Mouse (Mus musculus): Measurements from ENCODE around the gene Uba2.

GRCm38 (mm10) chr7:34216474-34216873 lies 47.1 kb upstream of the Uba2 start:
- TF ChIP-seq POLR2A (IDR thresholded peaks at IDR 0.05; ENCODE audit: low read depth, low read length) (no peak), CTCF (IDR thresholded peaks at IDR 0.05; ENCODE audit: extremely low read depth, insufficient read depth, insufficient read length, insufficient replicate concordance) (no peak)
